Mouse (Mus musculus): Measurements from ENCODE around the gene Gja5.

DNA sequence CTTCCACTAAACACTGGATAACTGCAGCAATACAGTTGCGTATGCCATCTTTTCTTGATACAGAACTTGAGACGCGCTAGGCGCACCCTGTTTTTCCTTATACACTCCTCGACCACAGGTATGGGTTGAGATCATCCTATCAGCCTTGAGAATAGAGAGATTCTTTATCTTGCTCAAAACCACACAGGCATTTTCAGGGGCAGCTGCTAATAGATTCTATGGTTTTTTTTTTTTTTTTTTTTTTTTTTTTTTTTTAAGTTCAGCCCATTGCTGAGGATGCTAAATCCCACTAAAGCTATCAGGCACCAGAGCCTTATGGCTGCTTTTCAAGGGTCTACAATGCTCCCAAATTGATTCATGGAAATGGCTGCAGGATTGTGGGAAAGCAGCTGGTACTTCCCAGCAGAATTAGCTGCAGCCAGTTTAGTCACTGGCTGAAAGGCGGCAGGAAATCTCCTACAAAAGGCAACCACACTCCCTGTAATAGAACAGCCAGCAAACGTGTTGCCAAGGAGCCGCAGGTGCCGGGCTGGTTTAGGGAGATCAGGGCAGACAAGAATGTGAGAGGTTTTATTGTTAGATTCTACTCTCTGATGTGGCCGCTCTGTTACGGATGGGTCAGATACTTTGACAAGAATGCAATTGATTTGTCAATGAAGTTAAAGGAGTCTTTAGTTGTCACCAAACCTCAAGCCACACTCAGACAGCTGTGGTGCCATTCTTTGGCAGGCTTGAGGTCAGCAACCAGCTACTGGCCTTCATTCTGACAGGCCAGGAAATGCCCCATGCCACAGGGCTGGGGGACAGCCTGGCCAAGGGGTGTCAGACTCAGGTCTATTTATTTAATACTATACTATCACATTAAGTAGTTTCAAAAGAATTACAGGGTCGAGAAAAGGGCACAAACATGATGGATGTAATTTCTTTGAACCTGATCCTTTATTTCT is 58.9 kb downstream of the Gja5 start:
- TF ChIP-seq POLR2A (IDR thresholded peaks at IDR 0.05; ENCODE audit: control insufficient read depth, extremely low read depth, insufficient read depth, low read length, poor library complexity): no peak
- no peak for TF ChIP-seq CTCF (IDR thresholded peaks at IDR 0.05; ENCODE audit: borderline replicate concordance, control insufficient read depth, extremely low read depth, insufficient read depth, low read length, poor library complexity)
